ENCODE assay signal across 8 mouse cellular contexts in the genomic region with DNA sequence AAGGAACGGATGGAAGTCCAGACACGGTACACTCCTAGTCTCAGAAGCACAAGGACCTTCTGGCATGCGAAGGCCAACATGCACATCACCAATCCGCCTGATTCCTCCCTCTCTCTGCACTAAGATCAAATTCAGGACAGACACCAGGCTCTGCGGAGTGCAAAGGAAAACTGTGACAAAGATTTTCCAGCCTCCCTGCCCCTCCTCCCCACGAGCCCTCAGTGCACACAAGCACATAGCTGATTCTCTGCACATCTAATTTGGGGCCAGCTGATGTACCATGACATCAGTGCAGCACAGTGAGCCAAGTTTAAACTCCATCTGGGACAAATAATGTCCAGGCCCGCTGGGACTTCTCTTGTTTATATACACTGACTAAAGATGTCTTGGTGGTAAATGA.
A peak's percentile ranks its signal among the peaks of the same experiment; 100 is the strongest.
DNase-seq lines count a peak whose midpoint lies in the region; ATAC-seq and TF ChIP-seq lines count a peak whose summit lies in the region.

No protein-coding gene starts in this region.

- no peaks in the 10 kb centered on the region; the same call in 1 of the 2 replicates for H3K36me3 ChIP-seq in heart, embryonic 11.5 days (ENCODE audit: control insufficient read depth, insufficient read depth, low read length)
- no peaks in the 10 kb centered on the region for H3K36me3 ChIP-seq in lung, postnatal 0 days (ENCODE audit: insufficient read depth, low read length)

- TF ChIP-seq EP300 in lung, postnatal 0 days (IDR thresholded peaks at IDR 0.05) = peak; percentile 71

- TF ChIP-seq POLR2A in embryonic fibroblast, embryonic 13.5 days (IDR thresholded peaks at IDR 0.05; ENCODE audit: low read depth, low read length) = no peak

- ATAC-seq in heart, embryonic 11.5 days (replicated peaks; ENCODE audit: insufficient number of reproducible peaks, low FRiP score, low TSS enrichment) = peak; percentile 44; the same call in 1 of the 2 replicates
- ATAC-seq in lung, postnatal 0 days = peak; percentile 93

- H3K27ac ChIP-seq in embryonic fibroblast, embryonic 13.5 days (ENCODE audit: insufficient read depth, low read length) = peak overlapping the region; percentile 69; the same call in 1 of the 2 replicates
- H3K27ac ChIP-seq in heart, embryonic 11.5 days (ENCODE audit: low read depth, low read length) = peak overlapping the region; percentile 62
- no peak overlapping the region; the same call in 1 of the 2 replicates for H3K27ac ChIP-seq in lung, postnatal 0 days (ENCODE audit: low read length)

- 43% methylated on average over 7 of the region's 7 CpGs for WGBS in heart, embryonic 11.5 days (ENCODE audit: insufficient replicate concordance)
- 63% methylated on average over 7 of the region's 7 CpGs for WGBS in lung, postnatal 0 days

- H3K9me3 ChIP-seq in heart, embryonic 11.5 days (replicated peaks; ENCODE audit: control insufficient read depth, low read length) = no peaks in the 10 kb centered on the region
- no peaks in the 10 kb centered on the region for H3K9me3 ChIP-seq in lung, postnatal 0 days (ENCODE audit: low read length)

- no peaks in the 10 kb centered on the region for H3K27me3 ChIP-seq in heart, embryonic 11.5 days (ENCODE audit: control insufficient read depth, insufficient read depth, low read length)
- H3K27me3 ChIP-seq in lung, postnatal 0 days (replicated peaks; ENCODE audit: insufficient read depth, low read length) = no peaks in the 10 kb centered on the region

- peaks cover 2% of the 10 kb centered on the region; the same call in 1 of the 2 replicates for H3K4me1 ChIP-seq in embryonic fibroblast, embryonic 13.5 days (ENCODE audit: control insufficient read depth, insufficient read depth, low read length)
- H3K4me1 ChIP-seq in heart, embryonic 11.5 days (ENCODE audit: control insufficient read depth, insufficient read depth, low read length) = peaks cover 21% of the 10 kb centered on the region
- no peaks in the 10 kb centered on the region for H3K4me1 ChIP-seq in lung, postnatal 0 days (ENCODE audit: insufficient read depth, low read depth, low read length)

- H3K9ac ChIP-seq in heart, embryonic 11.5 days (ENCODE audit: low read depth, low read length) = no peak overlapping the region
- no peak overlapping the region for H3K9ac ChIP-seq in lung, postnatal 0 days (replicated peaks; ENCODE audit: low read depth)

- DNase-seq in layer of hippocampus, adult 9-11 months = peak; percentile 58
- DNase-seq in layer of hippocampus, adult 9-10 months (ENCODE audit: low spot score) = no peak
- DNase-seq in lung, postnatal 0 days (ENCODE audit: low spot score) = peak; percentile 90
- no peak for DNase-seq in thymus, postnatal 0 days (ENCODE audit: low spot score)
- DNase-seq in spleen, postnatal 10 days (ENCODE audit: low spot score in 2 of 2) = no peak
- no peak for DNase-seq in left cerebral cortex, adult 8-10 months (ENCODE audit: low spot score in 2 of 2)

- H3K4me3 ChIP-seq in embryonic fibroblast, embryonic 13.5 days (ENCODE audit: insufficient read depth, low read length) = no peak overlapping the region
- no peak overlapping the region for H3K4me3 ChIP-seq in heart, embryonic 11.5 days (ENCODE audit: low read depth, low read length)
- no peak overlapping the region for H3K4me3 ChIP-seq in lung, postnatal 0 days (ENCODE audit: low read depth, low read length)

- H3K4me2 ChIP-seq in heart, embryonic 11.5 days = no peak overlapping the region
- H3K4me2 ChIP-seq in lung, postnatal 0 days (replicated peaks; ENCODE audit: low read depth, low read length) = no peak overlapping the region

- no peak for TF ChIP-seq CTCF in embryonic fibroblast, embryonic 13.5 days (IDR thresholded peaks at IDR 0.05; ENCODE audit: borderline replicate concordance, insufficient read depth, low read length)
- TF ChIP-seq CTCF in lung, postnatal 0 days (IDR thresholded peaks at IDR 0.05) = no peak

Comparison
In these comparisons a context has a peak if more than half of its experiments do, and no peak if none do; other contexts are left out.
1. DNase-seq: peak in layer of hippocampus, adult 9-11 months (single experiment) and lung, postnatal 0 days (single experiment); none in layer of hippocampus, adult 9-10 months (single experiment), thymus, postnatal 0 days (single experiment), spleen, postnatal 10 days (0 of 2) and left cerebral cortex, adult 8-10 months (0 of 2).